Mouse (Mus musculus): Measurements from ENCODE around the gene Hoxc13.
A peak's percentile ranks its signal among the peaks of the same experiment; 100 is the strongest.

Hoxc13 gene

GRCm38 (mm10) chr15:102963259-102963658 lies 42.4 kb downstream of the Hoxc13 start:
- no peak for DNase-seq (ENCODE audit: low read depth in 2 of 2, low spot score in 2 of 2)

DNA sequence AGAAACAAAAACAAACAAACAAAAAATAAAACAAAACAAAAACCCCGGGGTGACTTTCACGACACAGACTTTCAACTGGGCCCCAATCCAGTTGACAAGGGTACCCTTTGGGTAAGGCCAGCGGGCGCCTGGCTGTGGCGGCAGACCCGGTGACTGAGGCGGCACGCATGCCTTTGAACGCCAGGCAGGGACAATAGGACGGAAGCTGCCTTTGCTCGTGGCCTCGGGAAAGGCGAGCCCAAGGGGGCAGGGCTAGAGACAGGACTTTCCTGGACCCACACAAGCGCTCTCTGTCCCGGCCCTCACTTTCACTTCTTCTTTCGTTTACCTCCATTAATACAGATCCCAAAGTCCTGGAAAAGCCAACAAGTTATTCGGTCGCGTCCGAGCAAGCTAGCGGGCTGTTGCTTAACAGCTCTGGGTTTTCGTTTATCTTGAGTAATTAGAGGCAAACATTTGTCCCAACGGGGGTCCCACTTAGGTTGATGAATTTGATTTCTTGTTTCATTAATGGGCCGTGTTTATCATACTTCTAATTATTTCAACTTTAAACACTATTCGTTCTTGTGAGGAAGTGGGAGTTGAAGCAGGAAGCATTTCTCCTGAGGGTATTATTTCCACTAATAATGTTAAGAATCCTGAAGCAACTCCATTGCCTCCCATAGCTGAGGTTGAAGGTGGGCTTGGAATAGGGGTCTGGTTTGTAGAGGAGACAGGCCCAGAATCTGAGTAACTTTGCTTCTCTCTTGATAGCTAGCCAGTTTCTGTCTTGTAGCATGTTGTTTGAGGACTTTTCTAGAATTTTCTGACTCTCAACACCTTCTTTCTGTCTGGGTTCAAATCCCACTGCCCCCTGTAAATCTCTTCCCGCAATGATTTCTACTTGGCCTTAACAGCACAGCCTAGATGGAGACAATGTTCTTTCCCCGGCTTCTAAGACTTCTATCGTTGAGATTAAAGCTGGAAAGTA lies 43.1 kb downstream of the Hoxc13 start:
- no peak for DNase-seq (ENCODE audit: low read depth in 2 of 2, low spot score in 2 of 2)

GRCm38 (mm10) chr15:102965003-102965891 lies 44.3 kb downstream of the Hoxc13 start:
- no peak for DNase-seq (ENCODE audit: low read depth in 2 of 2, low spot score in 2 of 2)

DNA sequence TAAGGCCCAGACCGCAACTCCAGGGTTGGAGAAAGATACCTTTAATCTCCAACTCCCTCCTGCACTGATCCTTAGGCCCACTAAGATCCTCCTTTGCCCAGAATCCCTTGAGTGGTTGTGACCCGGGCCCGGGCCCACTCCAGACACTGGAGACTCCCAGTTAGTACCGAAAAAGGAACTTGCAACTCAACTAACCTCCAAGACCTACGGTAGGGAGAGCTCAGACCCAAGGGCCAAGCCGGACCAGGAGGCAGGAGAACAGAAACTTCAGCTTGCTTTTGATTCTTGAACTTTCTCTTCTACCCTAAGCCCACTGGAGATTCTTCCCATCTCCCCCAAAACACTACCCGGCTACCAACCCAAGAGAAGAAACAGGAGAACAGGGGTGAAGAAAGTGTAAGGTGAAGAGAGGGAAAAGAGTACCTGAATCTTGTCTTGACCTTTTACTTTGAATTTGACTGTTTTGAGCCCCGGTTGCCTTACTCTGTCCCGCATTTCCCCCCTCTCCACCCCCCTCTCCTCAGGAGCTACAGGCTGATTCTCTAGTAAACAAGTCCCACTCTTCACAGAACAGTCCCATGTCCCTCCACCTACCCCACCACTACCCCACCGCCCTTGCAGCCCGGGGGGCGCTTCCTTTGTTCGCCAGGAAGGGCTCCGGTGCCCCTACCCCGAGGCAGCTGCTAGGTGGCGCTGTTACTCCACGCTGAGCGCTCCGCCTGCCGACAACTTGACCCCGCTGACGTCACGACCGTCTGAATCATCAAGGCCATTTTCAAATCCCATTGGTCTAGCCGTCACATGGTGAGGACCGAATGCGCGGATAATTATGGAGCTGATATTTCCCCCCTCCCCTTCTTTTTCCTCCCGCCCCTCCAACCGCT lies 45.2 kb downstream of the Hoxc13 start:
- DNase-seq (ENCODE audit: low read depth in 2 of 2, low spot score in 2 of 2), result peak; percentile 53 to 71

DNA sequence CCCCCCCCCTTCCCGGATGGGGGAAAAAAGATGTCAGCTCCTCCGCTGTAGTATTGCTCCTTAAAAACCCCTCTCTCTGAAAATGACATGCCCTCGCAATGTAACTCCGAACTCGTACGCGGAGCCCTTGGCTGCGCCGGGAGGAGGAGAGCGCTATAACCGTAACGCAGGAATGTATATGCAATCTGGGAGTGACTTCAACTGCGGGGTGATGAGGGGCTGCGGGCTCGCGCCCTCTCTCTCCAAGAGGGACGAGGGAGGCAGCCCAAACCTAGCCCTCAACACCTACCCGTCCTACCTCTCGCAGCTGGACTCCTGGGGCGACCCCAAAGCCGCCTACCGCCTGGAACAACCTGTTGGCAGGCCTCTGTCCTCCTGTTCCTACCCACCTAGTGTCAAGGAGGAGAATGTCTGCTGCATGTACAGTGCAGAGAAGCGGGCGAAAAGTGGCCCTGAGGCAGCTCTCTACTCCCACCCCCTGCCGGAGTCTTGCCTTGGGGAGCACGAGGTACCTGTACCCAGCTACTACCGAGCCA lies 45.9 kb downstream of the Hoxc13 start, which contains the start of gene Hoxc10:
TSS of gene Hoxc10 (plus strand) at position 21 of the 536 bp plus-strand sequence.
- DNase-seq (ENCODE audit: low read depth in 2 of 2, low spot score in 2 of 2), result no peak

DNA sequence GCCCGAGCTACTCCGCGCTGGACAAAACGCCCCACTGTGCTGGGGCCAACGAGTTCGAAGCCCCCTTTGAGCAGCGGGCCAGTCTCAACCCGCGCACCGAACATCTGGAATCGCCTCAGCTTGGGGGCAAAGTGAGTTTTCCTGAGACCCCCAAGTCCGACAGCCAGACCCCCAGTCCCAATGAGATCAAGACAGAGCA lies 46.3 kb downstream of the Hoxc13 start, which contains the start of gene Hoxc5:
TSS of gene Hoxc5 (plus strand) at position 132 of the 199 bp plus-strand sequence.
- no peak for DNase-seq (ENCODE audit: low read depth in 2 of 2, low spot score in 2 of 2)

GRCm38 (mm10) chr15:102967511-102968397 lies 46.9 kb downstream of the Hoxc13 start:
- DNase-seq (ENCODE audit: low read depth in 2 of 2, low spot score in 2 of 2), result no peak

GRCm38 (mm10) chr15:102969296-102969695 lies 48.4 kb downstream of the Hoxc13 start:
- no peak for DNase-seq (ENCODE audit: low read depth in 2 of 2, low spot score in 2 of 2)

DNA sequence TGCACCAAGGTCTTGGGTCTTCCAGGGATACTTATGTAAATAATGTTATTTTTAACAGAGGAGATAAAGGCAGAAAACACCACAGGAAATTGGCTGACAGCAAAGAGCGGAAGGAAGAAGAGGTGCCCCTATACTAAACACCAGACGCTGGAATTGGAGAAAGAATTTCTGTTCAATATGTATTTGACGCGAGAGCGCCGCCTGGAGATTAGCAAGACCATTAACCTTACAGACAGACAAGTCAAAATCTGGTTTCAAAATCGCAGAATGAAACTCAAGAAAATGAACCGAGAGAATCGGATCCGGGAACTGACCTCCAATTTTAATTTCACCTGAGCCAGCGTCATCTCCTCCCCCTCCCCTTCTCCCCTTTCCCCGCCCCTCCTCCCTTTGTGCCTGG lies 49.8 kb downstream of the Hoxc13 start:
- DNase-seq (ENCODE audit: low read depth in 2 of 2, low spot score in 2 of 2), result no peak

- DNase-seq (ENCODE audit: low read depth in 2 of 2, low spot score in 2 of 2), result no peak
These were observed 51.4 kb downstream of the Hoxc13 start for GRCm38 (mm10) chr15:102972254-102972653.

DNA sequence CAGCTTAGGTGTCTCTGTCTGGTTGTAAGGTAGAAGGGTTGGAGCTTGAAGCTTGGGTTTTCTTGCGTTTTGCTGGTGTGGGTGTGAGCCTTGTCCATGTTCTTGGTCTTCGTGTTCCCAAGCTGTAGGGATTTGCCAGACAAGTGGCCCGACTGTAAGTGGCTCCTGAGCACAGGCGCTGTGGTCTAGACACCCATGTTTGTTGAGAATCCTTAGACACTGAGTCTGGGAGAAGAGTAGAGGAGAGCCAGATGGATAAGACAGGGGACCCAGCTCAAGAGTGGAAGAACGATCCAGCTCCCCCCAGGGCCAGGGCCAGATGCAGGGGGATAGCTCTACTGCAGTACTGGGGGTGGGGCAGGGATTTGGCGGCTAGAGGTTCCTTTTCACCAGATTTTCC lies 51.9 kb downstream of the Hoxc13 start:
- DNase-seq (ENCODE audit: low read depth in 2 of 2, low spot score in 2 of 2), result no peak

DNA sequence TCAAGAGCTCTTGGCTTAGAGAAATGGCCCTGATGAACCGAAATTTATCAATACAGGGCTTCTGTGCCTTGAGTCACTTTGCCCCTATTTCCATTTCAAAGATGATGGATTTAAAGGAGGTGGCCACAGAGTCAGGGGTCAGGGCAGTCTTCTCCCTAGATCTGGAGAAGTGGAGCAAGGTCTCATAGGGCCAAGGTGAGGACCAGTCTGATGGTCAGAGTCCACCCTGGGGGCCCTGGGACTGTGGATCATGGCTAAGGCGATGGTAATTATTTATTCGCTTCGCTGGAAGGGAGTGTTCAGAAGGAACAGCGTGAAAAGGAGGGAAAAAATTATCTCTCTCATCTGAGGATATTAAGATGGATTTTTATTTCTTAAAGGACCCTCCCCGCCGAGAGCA lies 54.1 kb downstream of the Hoxc13 start:
- DNase-seq (ENCODE audit: low read depth in 2 of 2, low spot score in 2 of 2), result no peak

GRCm38 (mm10) chr15:102975688-102976111 lies 54.8 kb downstream of the Hoxc13 start:
- DNase-seq (ENCODE audit: low read depth in 2 of 2, low spot score in 2 of 2), result no peak

DNA sequence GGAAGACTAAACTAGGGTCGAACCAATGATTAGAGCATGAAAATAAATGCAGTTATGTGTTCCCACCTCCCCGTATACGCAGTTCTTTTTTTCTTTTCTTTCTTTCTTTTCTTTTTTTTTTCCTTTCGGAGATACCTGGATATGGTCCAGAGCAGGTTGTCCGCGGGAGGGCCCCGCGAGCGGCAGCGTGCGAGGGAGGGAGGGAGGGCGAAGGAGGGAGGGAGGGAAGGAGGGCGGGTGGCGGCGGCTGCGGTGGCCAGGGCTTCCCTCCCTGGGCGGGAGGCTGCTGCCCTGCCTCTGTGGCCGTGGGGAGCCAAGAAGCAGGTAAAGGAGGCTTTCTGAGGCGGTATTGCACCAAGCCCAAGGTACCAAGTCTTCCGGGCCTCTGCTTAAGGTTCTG lies 55.3 kb downstream of the Hoxc13 start, which contains the start of gene Hoxc9:
TSS of gene Hoxc9 (plus strand) at position 269 of the 400 bp plus-strand sequence.
- no peak for DNase-seq (ENCODE audit: low read depth in 2 of 2, low spot score in 2 of 2)

- peak; percentile 31 to 44 for DNase-seq (ENCODE audit: low read depth in 2 of 2, low spot score in 2 of 2)
These were observed 55.9 kb downstream of the Hoxc13 start for GRCm38 (mm10) chr15:102976631-102977422.

DNA sequence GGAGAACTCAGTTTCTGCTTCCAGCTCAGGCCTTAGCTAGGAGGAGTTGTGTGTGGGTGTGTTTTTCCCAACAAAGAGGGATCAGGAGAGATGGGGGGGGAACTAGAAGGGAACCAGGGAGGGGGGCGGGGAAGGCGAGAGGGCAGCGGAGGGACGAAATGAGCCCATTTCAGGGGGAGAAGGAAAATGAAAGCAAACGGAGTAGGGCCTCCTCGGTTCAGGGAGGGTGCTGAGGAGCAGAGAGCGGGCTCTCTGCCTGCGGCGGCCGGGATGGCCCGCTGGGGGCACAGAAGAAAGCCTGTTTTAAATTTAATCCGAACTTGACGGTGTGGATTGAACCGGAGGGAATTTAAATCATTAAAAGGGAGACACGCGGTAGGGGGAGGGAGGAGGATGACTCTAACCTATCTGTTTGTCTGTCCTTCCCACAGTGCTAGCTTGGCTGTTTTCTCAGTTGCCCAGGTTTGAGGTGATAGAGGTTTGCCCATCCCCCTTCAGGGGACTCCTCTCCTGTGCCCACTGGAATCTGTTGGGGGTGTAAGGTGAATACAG lies 56.6 kb downstream of the Hoxc13 start:
- DNase-seq (ENCODE audit: low read depth in 2 of 2, low spot score in 2 of 2), result no peak
